Mouse (Mus musculus): ENCODE data around the gene Dok4.

GRCm38 (mm10) chr8:94901031-94901430 is 24.9 kb upstream of the Dok4 start:
- TF ChIP-seq POLR2A (IDR thresholded peaks at IDR 0.05; ENCODE audit: low read depth, low read length) (no peak), CTCF (IDR thresholded peaks at IDR 0.05; ENCODE audit: borderline replicate concordance, insufficient read depth, low read length) (no peak)

All from embryonic fibroblast, embryonic 13.5 days (primary cell).